Mouse (Mus musculus) heart, postnatal 0 days (tissue): ENCODE data around the gene Nos1ap.

ENCODE experiments used
- CTCF ChIP-seq: IDR thresholded peaks from 2 replicates; pipeline ENCODE4 v1.5.1; 2016; ENCODE audit warnings: antibody characterized with exemption, control low read depth, low read depth
- EP300 ChIP-seq: IDR thresholded peaks from 2 replicates; pipeline ENCODE4 v1.6.1; 2016; ENCODE audit warnings: antibody characterized with exemption, low read depth

DNA sequence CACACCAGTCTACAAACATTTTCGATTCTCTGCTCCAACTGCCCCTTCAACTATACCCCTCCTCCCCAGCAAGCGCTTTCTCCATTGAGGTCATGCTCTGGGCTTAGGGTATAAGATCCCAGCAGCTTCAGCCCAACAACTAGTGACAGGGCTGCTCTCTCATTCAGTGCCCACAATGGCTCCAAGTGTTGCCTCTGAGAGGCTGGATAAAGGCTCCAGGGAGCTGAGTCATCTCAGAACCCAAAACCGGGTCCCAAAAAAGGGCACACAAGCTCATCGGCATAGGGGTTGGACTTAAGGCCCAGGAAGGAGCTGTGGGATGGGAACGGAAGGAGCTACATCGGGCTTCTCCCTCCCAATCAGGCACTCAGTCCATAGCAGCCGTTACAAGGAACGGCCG lies 288.0 kb downstream of the Nos1ap start:
- no peak for TF ChIP-seq CTCF
- TF ChIP-seq EP300 = no peak
